Mouse (Mus musculus): ENCODE results near the gene Slc12a6. TPM values are rescaled to one million over a fixed set of nuclear protein-coding genes. Genes with fewer than 3 reads are reported as not detected.
A peak's percentile ranks its signal among the peaks of the same experiment; 100 is the strongest.

Slc12a6 gene
- polyA plus RNA-seq, 1 experiment from 2014 or later = 18.1 TPM

- peaks cover 13% of the 10 kb centered on the region; the same call in 1 of the 2 replicates for H3K36me3 ChIP-seq (ENCODE audit: control insufficient read depth, insufficient read depth, low read length)
- H3K4me1 ChIP-seq (ENCODE audit: control insufficient read depth in 2 of 2, insufficient read depth in 2 of 2, low read length in 2 of 2) = no peaks in the 10 kb centered on the region
- H3K27ac ChIP-seq (replicated peaks in 1 of 2; ENCODE audit: control insufficient read depth in 1 of 2, insufficient read depth in 1 of 2, low read depth in 2 of 2, low read length in 2 of 2) = no peak overlapping the region
- no peaks in the 10 kb centered on the region for H3K27me3 ChIP-seq (ENCODE audit: control insufficient read depth, insufficient read depth, low read length)
- no peak overlapping the region for H3K9ac ChIP-seq (ENCODE audit: low read length)
- no peak for ATAC-seq (ENCODE audit: insufficient number of reproducible peaks, insufficient read depth, low FRiP score, low read depth)
- no peak overlapping the region for H3K4me2 ChIP-seq (ENCODE audit: low read length)
- 81% methylated on average over 10 of the region's 10 CpGs for WGBS
- H3K9me3 ChIP-seq (ENCODE audit: control insufficient read depth, low read length) = no peaks in the 10 kb centered on the region
- no peak overlapping the region for H3K4me3 ChIP-seq (ENCODE audit: control insufficient read depth in 1 of 2, insufficient read depth in 1 of 2, low read depth in 1 of 2, low read length in 2 of 2)
Measured at GRCm38 (mm10) chr2:112249780-112250453, 15.7 kb upstream of the Slc12a6 start.

- no peak overlapping the region for H3K4me2 ChIP-seq (ENCODE audit: low read length)
- H3K36me3 ChIP-seq (ENCODE audit: control insufficient read depth, insufficient read depth, low read length) = no peaks in the 10 kb centered on the region
- H3K9ac ChIP-seq (ENCODE audit: low read length) = no peak overlapping the region
- H3K4me1 ChIP-seq (ENCODE audit: control insufficient read depth in 2 of 2, insufficient read depth in 2 of 2, low read length in 2 of 2) = peaks cover 0 to 2% of the 10 kb centered on the region in 2 experiments; a peak in 1 of 4 replicates
- H3K27ac ChIP-seq (replicated peaks in 1 of 2; ENCODE audit: control insufficient read depth in 1 of 2, insufficient read depth in 1 of 2, low read depth in 2 of 2, low read length in 2 of 2) = no peak overlapping the region
- H3K9me3 ChIP-seq (ENCODE audit: control insufficient read depth, low read length) = no peaks in the 10 kb centered on the region
- WGBS = 70% methylated on average over 7 of the region's 7 CpGs
- H3K27me3 ChIP-seq (ENCODE audit: control insufficient read depth, insufficient read depth, low read length) = no peaks in the 10 kb centered on the region
- H3K4me3 ChIP-seq (ENCODE audit: control insufficient read depth in 1 of 2, insufficient read depth in 1 of 2, low read depth in 1 of 2, low read length in 2 of 2) = no peak overlapping the region
- no peak for ATAC-seq (ENCODE audit: insufficient number of reproducible peaks, insufficient read depth, low FRiP score, low read depth)
Measured at GRCm38 (mm10) chr2:112254675-112255515, 10.7 kb upstream of the Slc12a6 start.

DNA sequence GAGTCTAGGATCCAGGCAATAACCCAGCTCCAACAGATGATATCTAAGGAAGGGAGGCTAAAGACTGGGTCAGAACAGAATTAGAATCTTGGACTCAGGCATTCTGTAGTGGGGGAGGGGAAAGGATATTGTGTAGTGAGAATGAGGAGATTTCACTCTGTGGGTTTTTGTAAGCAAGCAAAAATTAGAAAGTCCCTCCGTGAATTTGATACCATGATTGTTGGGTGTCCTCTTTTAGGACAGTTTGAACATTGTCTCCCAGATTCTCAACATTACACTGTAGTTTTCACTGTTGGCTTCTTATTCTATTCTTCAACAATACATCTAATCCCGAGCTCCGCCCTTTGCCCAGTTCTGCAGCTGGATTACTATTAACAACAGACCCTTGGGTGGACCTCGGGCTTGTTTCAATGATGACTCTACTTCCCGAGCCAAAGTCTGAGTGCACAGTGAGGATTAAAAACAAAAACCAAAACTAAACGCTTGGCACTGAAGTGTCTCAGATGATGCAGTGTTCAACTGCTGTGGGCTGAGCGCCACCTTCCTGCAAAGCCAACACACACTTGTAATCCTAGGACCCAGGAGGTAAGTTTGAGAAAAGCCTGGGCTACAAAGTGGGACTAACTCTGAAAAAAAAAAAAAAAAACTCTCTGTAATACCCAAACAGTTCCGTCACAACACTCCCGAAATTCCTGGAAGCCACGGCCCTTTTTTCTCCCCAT lies 6.2 kb upstream of the Slc12a6 start, which contains the start of gene Nutm1:
Nutm1 (minus strand) TSS at position 51 of the 722 bp plus-strand sequence.
- no peak within 1 kb of the TSS for H3K4me3 ChIP-seq (ENCODE audit: control insufficient read depth in 1 of 2, insufficient read depth in 1 of 2, low read depth in 1 of 2, low read length in 2 of 2)
- H3K9ac ChIP-seq (ENCODE audit: low read length) = no peak within 1 kb of the TSS
- H3K9me3 ChIP-seq (ENCODE audit: control insufficient read depth, low read length) = no peaks in the 10 kb centered on the region
- H3K36me3 ChIP-seq (ENCODE audit: control insufficient read depth, insufficient read depth, low read length) = no peaks in the 10 kb centered on the region
- no peak within 1 kb of the TSS for H3K27ac ChIP-seq (replicated peaks in 1 of 2; ENCODE audit: control insufficient read depth in 1 of 2, insufficient read depth in 1 of 2, low read depth in 2 of 2, low read length in 2 of 2)
- H3K27me3 ChIP-seq (ENCODE audit: control insufficient read depth, insufficient read depth, low read length) = no peaks in the 10 kb centered on the region
- peaks cover 2 to 8% of the 10 kb centered on the region in 2 experiments; a peak in 2 of 4 replicates for H3K4me1 ChIP-seq (ENCODE audit: control insufficient read depth in 2 of 2, insufficient read depth in 2 of 2, low read length in 2 of 2)
- 69% methylated on average over 10 of the region's 10 CpGs for WGBS
- no peak for ATAC-seq (ENCODE audit: insufficient number of reproducible peaks, insufficient read depth, low FRiP score, low read depth)
- H3K4me2 ChIP-seq (ENCODE audit: low read length) = no peak within 1 kb of the TSS

DNA sequence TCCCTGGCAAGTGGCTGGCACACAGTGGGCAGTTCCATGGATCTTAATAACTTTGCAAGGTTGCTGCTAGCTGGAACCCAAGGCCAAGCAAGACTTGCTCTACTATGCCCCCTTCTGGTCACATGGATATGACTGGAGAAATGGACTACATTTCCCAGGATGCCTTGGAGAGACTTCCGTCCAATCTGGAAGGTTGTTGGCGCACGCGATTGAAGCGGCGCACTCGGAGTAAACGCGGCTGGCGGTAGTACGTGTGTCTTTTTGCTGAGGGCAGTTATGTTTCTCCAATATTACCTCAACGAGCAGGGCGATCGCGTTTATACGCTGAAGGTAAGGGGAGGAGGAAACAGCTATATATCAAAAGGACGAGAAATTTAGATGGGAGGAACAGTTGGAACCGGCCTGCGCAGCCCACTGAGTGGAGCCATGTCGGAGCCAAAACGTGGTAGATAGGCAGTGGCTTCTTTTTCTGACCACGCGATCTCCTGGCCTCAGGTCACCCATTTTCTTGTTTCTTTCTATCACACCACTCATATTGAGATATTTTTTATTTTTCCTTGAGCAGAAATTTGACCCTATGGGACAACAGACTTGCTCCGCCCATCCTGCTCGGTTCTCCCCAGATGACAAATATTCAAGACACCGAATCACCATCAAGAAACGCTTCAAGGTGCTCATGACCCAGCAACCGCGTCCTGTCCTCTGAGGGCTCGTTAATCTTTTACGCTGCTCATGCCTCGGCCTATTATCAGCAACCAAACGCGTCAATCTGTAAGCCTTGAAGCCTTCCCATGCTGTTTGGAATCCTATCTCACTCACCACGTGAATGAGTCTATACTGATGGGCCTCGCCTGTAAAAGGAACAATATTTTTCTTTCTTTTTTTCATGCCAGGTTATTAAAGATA lies 3.6 kb upstream of the Slc12a6 start, which contains the start of gene Nop10:
Nop10 (plus strand) TSS at position 179 of the 906 bp plus-strand sequence.
- ATAC-seq (ENCODE audit: insufficient number of reproducible peaks, insufficient read depth, low FRiP score, low read depth) = no peak
- WGBS = under 1% methylated on average over 36 of the region's 36 CpGs

GRCm38 (mm10) chr2:112262779-112263295 lies 2.8 kb upstream of the Slc12a6 start:
- no peak for ATAC-seq (ENCODE audit: insufficient number of reproducible peaks, insufficient read depth, low FRiP score, low read depth)
- Histone ChIP-seq H3K27me3 (ENCODE audit: control insufficient read depth, insufficient read depth, low read length) (no peaks in the 10 kb centered on the region), H3K27ac (replicated peaks in 1 of 2; ENCODE audit: control insufficient read depth in 1 of 2, insufficient read depth in 1 of 2, low read depth in 2 of 2, low read length in 2 of 2) (no peak overlapping the region; a peak in 1 of 4 replicates), H3K9ac (ENCODE audit: low read length) (peak overlapping the region; percentile 75), H3K4me1 (ENCODE audit: control insufficient read depth in 2 of 2, insufficient read depth in 2 of 2, low read length in 2 of 2) (peaks cover 0 to 14% of the 10 kb centered on the region in 2 experiments; a peak in 2 of 4 replicates), H3K4me2 (ENCODE audit: low read length) (peak overlapping the region; percentile 78), H3K4me3 (ENCODE audit: control insufficient read depth in 1 of 2, insufficient read depth in 1 of 2, low read depth in 1 of 2, low read length in 2 of 2) (peak overlapping the region; percentile 63 to 66; a peak in 3 of 4 replicates), H3K36me3 (ENCODE audit: control insufficient read depth, insufficient read depth, low read length) (no peaks in the 10 kb centered on the region), H3K9me3 (ENCODE audit: control insufficient read depth, low read length) (no peaks in the 10 kb centered on the region)
- WGBS = 32% methylated on average over 4 of the region's 4 CpGs

More for the DNA sequence above, 3.6 kb upstream of the Slc12a6 start, which contains the start of gene Nop10:
- H3K9me3 ChIP-seq (ENCODE audit: control insufficient read depth, low read length) = no peaks in the 10 kb centered on the region
- H3K36me3 ChIP-seq (ENCODE audit: control insufficient read depth, insufficient read depth, low read length) = no peaks in the 10 kb centered on the region
- H3K27me3 ChIP-seq (ENCODE audit: control insufficient read depth, insufficient read depth, low read length) = no peaks in the 10 kb centered on the region
- H3K4me3 ChIP-seq (ENCODE audit: control insufficient read depth in 1 of 2, insufficient read depth in 1 of 2, low read depth in 1 of 2, low read length in 2 of 2) = peak within 1 kb of the TSS; percentile 63 to 66
- peak within 1 kb of the TSS; percentile 78 for H3K4me2 ChIP-seq (ENCODE audit: low read length)
- peak within 1 kb of the TSS; percentile 75 for H3K9ac ChIP-seq (ENCODE audit: low read length)
- peaks cover 0 to 14% of the 10 kb centered on the region in 2 experiments; a peak in 2 of 4 replicates for H3K4me1 ChIP-seq (ENCODE audit: control insufficient read depth in 2 of 2, insufficient read depth in 2 of 2, low read length in 2 of 2)
- H3K27ac ChIP-seq (replicated peaks in 1 of 2; ENCODE audit: control insufficient read depth in 1 of 2, insufficient read depth in 1 of 2, low read depth in 2 of 2, low read length in 2 of 2) = peak within 1 kb of the TSS; percentile 55 to 67; a peak in 3 of 4 replicates

DNA sequence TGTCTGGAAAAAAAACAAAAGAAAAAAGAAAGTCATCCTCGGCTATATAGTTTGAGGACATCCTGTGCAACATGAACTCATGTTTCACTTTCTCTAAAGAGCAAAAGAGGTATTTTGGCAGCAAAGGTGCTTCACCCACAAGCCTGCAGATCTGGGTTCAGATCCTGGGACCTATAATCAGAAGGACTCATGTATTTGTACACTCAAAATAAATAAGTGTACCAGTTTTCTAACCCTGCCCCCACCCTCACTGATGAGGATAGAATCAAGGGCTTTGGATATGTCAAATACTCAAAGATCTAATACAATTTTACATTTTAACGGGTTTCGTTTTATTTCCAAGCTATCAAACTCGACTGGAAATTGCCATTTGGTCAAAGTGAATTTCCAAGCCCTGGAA lies 1.3 kb upstream of the Slc12a6 start:
- Histone ChIP-seq H3K27me3 (ENCODE audit: control insufficient read depth, insufficient read depth, low read length) (no peaks in the 10 kb centered on the region), H3K36me3 (ENCODE audit: control insufficient read depth, insufficient read depth, low read length) (no peaks in the 10 kb centered on the region), H3K9me3 (ENCODE audit: control insufficient read depth, low read length) (no peaks in the 10 kb centered on the region), H3K9ac (ENCODE audit: low read length) (no peak overlapping the region), H3K4me1 (ENCODE audit: control insufficient read depth in 2 of 2, insufficient read depth in 2 of 2, low read length in 2 of 2) (peaks cover 2 to 14% of the 10 kb centered on the region in 2 experiments; a peak in 3 of 4 replicates), H3K4me3 (ENCODE audit: control insufficient read depth in 1 of 2, insufficient read depth in 1 of 2, low read depth in 1 of 2, low read length in 2 of 2) (no peak overlapping the region), H3K27ac (replicated peaks in 1 of 2; ENCODE audit: control insufficient read depth in 1 of 2, insufficient read depth in 1 of 2, low read depth in 2 of 2, low read length in 2 of 2) (no peak overlapping the region), H3K4me2 (ENCODE audit: low read length) (no peak overlapping the region)
- 77% methylated on average over 4 of the region's 4 CpGs for WGBS
- no peak for ATAC-seq (ENCODE audit: insufficient number of reproducible peaks, insufficient read depth, low FRiP score, low read depth)
